Mouse (Mus musculus) myocyte (in vitro differentiated cells): ENCODE measurements at regions not wholly inside any gene's neighbourhood (a gene's known extent, or its start where the extent isn't known, plus 50 kb on each side); places are given as distances from the start of the nearest gene placed in this dataset.

Source experiments
- H3K27me3 ChIP-seq: one replicate; pipeline ENCODE4 v1.6.1; 2011; ENCODE audit not compliant: control insufficient read depth, insufficient read depth, insufficient read length
- H3K36me3 ChIP-seq: one replicate; pipeline ENCODE4 v1.6.1; 2011; ENCODE audit not compliant: control insufficient read depth, insufficient read depth
- H3K4me2 ChIP-seq: one replicate; pipeline ENCODE4 v1.6.1; 2011; ENCODE audit warnings: low read depth, control low read depth
- H3K4me3 ChIP-seq: one replicate; pipeline ENCODE4 v1.5.1; 2011; ENCODE audit warnings: mild to moderate bottlenecking, control low read depth, moderate library complexity
- H3K79me2 ChIP-seq: one replicate; pipeline ENCODE4 v1.6.1; 2011; ENCODE audit not compliant: control insufficient read depth, insufficient read depth
- H3ac ChIP-seq: one replicate; pipeline ENCODE4 v1.6.1; 2011; ENCODE audit not compliant: control insufficient read depth, insufficient read length
- CEBPB ChIP-seq: IDR thresholded peaks from 2 replicates; pipeline ENCODE4 v1.6.1; 2011; ENCODE audit warnings: mild to moderate bottlenecking, moderate library complexity; ENCODE audit not compliant: poor library complexity, insufficient read depth, severe bottlenecking
- E2F4 ChIP-seq: IDR thresholded peaks from one replicate; pipeline ENCODE4 v1.6.1; 2011; ENCODE audit warnings: mild to moderate bottlenecking, control low read depth, moderate library complexity; ENCODE audit not compliant: insufficient read depth
- MAX ChIP-seq: IDR thresholded peaks from one replicate; pipeline ENCODE4 v1.6.1; 2011; ENCODE audit warnings: low read depth, mild to moderate bottlenecking, control low read depth
- MYOD1 ChIP-seq, 3 experiments: IDR thresholded peaks; one replicate each; pipeline ENCODE4 v1.6.1; 2011; ENCODE audit warnings: control low read depth in 2 of 3, low read depth in 2 of 3, mild to moderate bottlenecking in 2 of 3, moderate library complexity in 1 of 3; ENCODE audit not compliant: insufficient read length in 2 of 3, control insufficient read depth in 1 of 3
- MYOG ChIP-seq, 3 experiments: IDR thresholded peaks; one replicate each; pipeline ENCODE4 v1.6.1; 2011; ENCODE audit warnings: control low read depth in 2 of 3, low read depth in 2 of 3, mild to moderate bottlenecking in 2 of 3; ENCODE audit not compliant: insufficient read length in 2 of 3, control insufficient read depth in 1 of 3, insufficient read depth in 1 of 3
- POLR2A ChIP-seq: IDR thresholded peaks from one replicate; pipeline ENCODE4 v1.6.1; 2011; ENCODE audit warnings: low read depth, mild to moderate bottlenecking, control low read depth, moderate library complexity; ENCODE audit not compliant: insufficient read length
- POLR2AphosphoS2 ChIP-seq: IDR thresholded peaks from one replicate; pipeline ENCODE4 v1.6.1; 2011; ENCODE audit warnings: low read depth, control low read depth; ENCODE audit not compliant: insufficient read length
- REST ChIP-seq: IDR thresholded peaks from one replicate; pipeline ENCODE4 v1.6.1; 2011; ENCODE audit warnings: mild to moderate bottlenecking, control low read depth, moderate library complexity; ENCODE audit not compliant: insufficient read depth, insufficient read length
- SRF ChIP-seq: IDR thresholded peaks from one replicate; pipeline ENCODE4 v1.6.1; 2011; ENCODE audit warnings: low read depth; ENCODE audit not compliant: control insufficient read depth, insufficient read length
- TCF12 ChIP-seq: IDR thresholded peaks from one replicate; pipeline ENCODE4 v1.6.1; 2011; ENCODE audit warnings: mild to moderate bottlenecking, control low read depth; ENCODE audit not compliant: poor library complexity, insufficient read depth, severe bottlenecking
- TCF3 ChIP-seq: IDR thresholded peaks from one replicate; pipeline ENCODE4 v1.6.1; 2011; ENCODE audit warnings: low read depth, control low read depth; ENCODE audit not compliant: insufficient read length
- USF1 ChIP-seq: IDR thresholded peaks from one replicate; pipeline ENCODE4 v1.6.1; 2011; ENCODE audit warnings: low read depth, mild to moderate bottlenecking, control low read depth, moderate library complexity

GRCm38 (mm10) chr10:68606848-68607247 is 65.2 kb upstream of the Cabcoco1 start:
- H3K36me3 ChIP-seq: no peaks in the 10 kb centered on the region
- H3ac ChIP-seq: no peak overlapping the region
- H3K79me2 ChIP-seq: no peaks in the 10 kb centered on the region
- no peak overlapping the region for H3K4me2 ChIP-seq
- H3K4me3 ChIP-seq: no peak overlapping the region
- H3K27me3 ChIP-seq: no peaks in the 10 kb centered on the region
- no peak for TF ChIP-seq MAX
- no peak for TF ChIP-seq MYOD1 (IDR thresholded peaks at IDR 0.05; ENCODE audit: control insufficient read depth in 1 of 3, insufficient read length in 2 of 3, low read depth in 2 of 3)
- no peak for TF ChIP-seq CEBPB
- TF ChIP-seq E2F4: no peak
- no peak for TF ChIP-seq TCF12
- TF ChIP-seq REST: no peak
- TF ChIP-seq USF1: no peak
- TF ChIP-seq MYOG (IDR thresholded peaks at IDR 0.05; ENCODE audit: control insufficient read depth in 1 of 3, insufficient read depth in 1 of 3, insufficient read length in 2 of 3, low read depth in 2 of 3): no peak
- no peak for TF ChIP-seq SRF
- no peak for TF ChIP-seq TCF3
- TF ChIP-seq POLR2A: no peak
- TF ChIP-seq POLR2AphosphoS2: no peak

GRCm38 (mm10) chr10:68611906-68612305 is 70.2 kb upstream of the Cabcoco1 start:
- Histone ChIP-seq H3K4me3 (no peak overlapping the region), H3K27me3 (no peaks in the 10 kb centered on the region), H3K79me2 (no peaks in the 10 kb centered on the region), H3K4me2 (no peak overlapping the region), H3ac (no peak overlapping the region), H3K36me3 (no peaks in the 10 kb centered on the region)
- TF ChIP-seq TCF12 (no peak), MYOD1 (IDR thresholded peaks at IDR 0.05; ENCODE audit: control insufficient read depth in 1 of 3, insufficient read length in 2 of 3, low read depth in 2 of 3) (no peak), TCF3 (no peak)

GRCm38 (mm10) chr10:68612727-68613126 is 71.0 kb upstream of the Cabcoco1 start:
- Histone ChIP-seq H3K4me2 (no peak overlapping the region), H3K4me3 (no peak overlapping the region), H3K27me3 (no peaks in the 10 kb centered on the region), H3K79me2 (no peaks in the 10 kb centered on the region), H3K36me3 (no peaks in the 10 kb centered on the region), H3ac (no peak overlapping the region)
- TF ChIP-seq TCF12: no peak

- TF ChIP-seq MYOG (IDR thresholded peaks at IDR 0.05; ENCODE audit: control insufficient read depth in 1 of 3, insufficient read depth in 1 of 3, insufficient read length in 2 of 3, low read depth in 2 of 3): no peak
- no peak for TF ChIP-seq CEBPB
- no peak for TF ChIP-seq MYOD1 (IDR thresholded peaks at IDR 0.05; ENCODE audit: control insufficient read depth in 1 of 3, insufficient read length in 2 of 3, low read depth in 2 of 3)
- TF ChIP-seq POLR2AphosphoS2: no peak
- TF ChIP-seq TCF12: no peak
- TF ChIP-seq MAX: no peak
- TF ChIP-seq TCF3: no peak
- TF ChIP-seq REST: no peak
- TF ChIP-seq POLR2A: no peak
- TF ChIP-seq USF1: no peak
- TF ChIP-seq E2F4: no peak
- no peak for TF ChIP-seq SRF
- H3K79me2 ChIP-seq: no peaks in the 10 kb centered on the region
- H3ac ChIP-seq: no peak overlapping the region
- no peaks in the 10 kb centered on the region for H3K36me3 ChIP-seq
- no peak overlapping the region for H3K4me2 ChIP-seq
- H3K4me3 ChIP-seq: no peak overlapping the region
- H3K27me3 ChIP-seq: no peaks in the 10 kb centered on the region
Observed at GRCm38 (mm10) chr10:68623786-68624185, 82.1 kb upstream of the Cabcoco1 start.

GRCm38 (mm10) chr10:68625329-68625728 is 83.6 kb upstream of the Cabcoco1 start:
- no peaks in the 10 kb centered on the region for H3K27me3 ChIP-seq
- TF ChIP-seq REST (no peak), CEBPB (no peak), MYOD1 (IDR thresholded peaks at IDR 0.05; ENCODE audit: control insufficient read depth in 1 of 3, insufficient read length in 2 of 3, low read depth in 2 of 3) (no peak), MAX (no peak), TCF12 (no peak), POLR2AphosphoS2 (no peak), MYOG (IDR thresholded peaks at IDR 0.05; ENCODE audit: control insufficient read depth in 1 of 3, insufficient read depth in 1 of 3, insufficient read length in 2 of 3, low read depth in 2 of 3) (no peak), POLR2A (no peak), E2F4 (no peak), TCF3 (no peak), SRF (no peak), USF1 (no peak)
- H3K4me3 ChIP-seq: no peak overlapping the region
- H3K4me2 ChIP-seq: no peak overlapping the region
- H3K79me2 ChIP-seq: no peaks in the 10 kb centered on the region
- H3K36me3 ChIP-seq: no peaks in the 10 kb centered on the region
- no peak overlapping the region for H3ac ChIP-seq
